Mouse (Mus musculus): ENCODE results near the gene Inf2.

- TF ChIP-seq POLR2A (IDR thresholded peaks at IDR 0.05; ENCODE audit: control insufficient read depth in 1 of 2, insufficient read depth in 1 of 2, low read depth in 1 of 2, low read length in 2 of 2, poor library complexity in 1 of 2) (no peak), CTCF (IDR thresholded peaks at IDR 0.05 in 2 of 3, conservative IDR thresholded peaks at IDR 0.05 in 1 of 3; ENCODE audit: control insufficient read depth in 1 of 3, insufficient read depth in 1 of 3, low read depth in 2 of 3, low read length in 3 of 3, poor library complexity in 1 of 3, severe bottlenecking in 1 of 3) (no peak), UBTF (IDR thresholded peaks at IDR 0.05; ENCODE audit: borderline replicate concordance, insufficient read depth, low read depth, low read length) (no peak), E2F4 (IDR thresholded peaks at IDR 0.05; ENCODE audit: borderline replicate concordance, low read depth, low read length) (no peak), NRF1 (IDR thresholded peaks at IDR 0.05; ENCODE audit: insufficient read depth, low read depth, low read length, poor library complexity, severe bottlenecking) (peak; percentile 32; the same call in 1 of the 2 replicates), KAT2A (conservative IDR thresholded peaks at IDR 0.05; ENCODE audit: low read depth, low read length) (no peak; the same call in 1 of the 2 replicates), NELFE (IDR thresholded peaks at IDR 0.05; ENCODE audit: low read depth, low read length) (peak; percentile 23; the same call in 1 of the 2 replicates), ELF1 (IDR thresholded peaks at IDR 0.05; ENCODE audit: low read depth, low read length) (peak; percentile 78), EP300 (IDR thresholded peaks at IDR 0.05; ENCODE audit: low read depth in 1 of 2, low read length in 2 of 2) (peak; percentile 78 to 86), POLR2AphosphoS2 (IDR thresholded peaks at IDR 0.05; ENCODE audit: low read length) (no peak), GABPA (IDR thresholded peaks at IDR 0.05; ENCODE audit: low read depth, low read length) (peak; percentile 37; the same call in 1 of the 2 replicates)
Measured at GRCm38 (mm10) chr12:112594989-112595388, 6.4 kb downstream of the Inf2 start.

All from MEL (cell line).